ENCODE assay signal across 23 mouse cellular contexts in genomic region chr8:3546511-3546910, GRCm38 (mm10). TPM values are rescaled to one million over a fixed set of nuclear protein-coding genes. Genes with fewer than 3 reads are reported as not detected.
A peak's percentile ranks its signal among the peaks of the same experiment; 100 is the strongest.
DNase-seq lines count a peak whose midpoint lies in the region; ATAC-seq and TF ChIP-seq lines count a peak whose summit lies in the region.
"Had no signal": no experiment of that assay in that cellular context is flagged by ENCODE, and none has a peak within 500 bp of the region (broad histone marks: within the 10 kb centered on the region; RNA-seq: fewer than 3 reads in every experiment).

No protein-coding gene starts in this region.

- TF ChIP-seq CTCF in ES-Bruce4 (IDR thresholded peaks at IDR 0.05; ENCODE audit: low read depth, low read length): no peak

- H3K4me2 ChIP-seq in heart, embryonic 12.5 days: no peak overlapping the region
- H3K4me2 ChIP-seq: embryonic facial prominence, embryonic 12.5 days; forebrain, embryonic 13.5 days; forebrain, embryonic 15.5 days had no signal

- WGBS in heart, embryonic 12.5 days: 83% methylated on average over 2 of the region's 2 CpGs

- no peak for TF ChIP-seq POLR2A in ES-Bruce4 (IDR thresholded peaks at IDR 0.05; ENCODE audit: insufficient read depth, low read length)

- no peak overlapping the region for H3K9ac ChIP-seq in ES-Bruce4 (ENCODE audit: low read depth, poor library complexity, severe bottlenecking)
- H3K9ac ChIP-seq in heart, embryonic 12.5 days: no peak overlapping the region
- H3K9ac ChIP-seq: embryonic facial prominence, embryonic 12.5 days; forebrain, embryonic 13.5 days; forebrain, embryonic 15.5 days; forebrain, postnatal 0 days had no signal

- DNase-seq in ES-CJ7 (ENCODE audit: low read depth, low spot score): peak; percentile 84
- peak; percentile 77 for DNase-seq in R1 (ENCODE audit: low read depth, low spot score)
- DNase-seq in frontal cortex, adult 2 months (ENCODE audit: extremely low spot score in 1 of 2, low spot score in 1 of 2): no peak
- DNase-seq in urinary bladder, postnatal 25 days (ENCODE audit: low spot score): no peak
- DNase-seq: adrenal gland, adult 8-10 months; adrenal gland, postnatal 14 days; adrenal gland, postnatal 36 days; cerebellum, adult 11-12 months; cerebellum, adult 2 months; cerebellum, adult 9-10 months; cerebellum, postnatal 10 days; cerebellum, postnatal 25 days; forebrain, postnatal 0 days had no signal

- H3K27me3 ChIP-seq in ES-Bruce4 (ENCODE audit: control insufficient read depth, insufficient read depth, low read length, poor library complexity, severe bottlenecking): no peaks in the 10 kb centered on the region
- H3K27me3 ChIP-seq in heart, embryonic 12.5 days (replicated peaks): no peaks in the 10 kb centered on the region
- H3K27me3 ChIP-seq: embryonic facial prominence, embryonic 12.5 days; forebrain, embryonic 13.5 days; forebrain, embryonic 15.5 days; Patski had no signal

- peak overlapping the region; percentile 89 for H3K27ac ChIP-seq in ES-Bruce4 (ENCODE audit: insufficient read depth, low read length)
- no peak overlapping the region for H3K27ac ChIP-seq in heart, embryonic 12.5 days (ENCODE audit: poor library complexity, severe bottlenecking)
- H3K27ac ChIP-seq: embryonic facial prominence, embryonic 10.5 days; embryonic facial prominence, embryonic 12.5 days; forebrain, embryonic 13.5 days; forebrain, embryonic 15.5 days had no signal

- H3K36me3 ChIP-seq in ES-Bruce4 (ENCODE audit: control insufficient read depth, insufficient read depth, low read length, poor library complexity, severe bottlenecking): peaks cover 39% of the 10 kb centered on the region
- H3K36me3 ChIP-seq in heart, embryonic 12.5 days: peaks cover 38% of the 10 kb centered on the region

- no peak for ATAC-seq in heart, embryonic 12.5 days (ENCODE audit: insufficient number of reproducible peaks, low FRiP score)
- ATAC-seq: activated CD4-positive, CD25-positive, alpha-beta regulatory T cell, adult 4 months; forebrain, embryonic 13.5 days; forebrain, embryonic 15.5 days; forebrain, postnatal 0 days; Patski had no signal

- peaks cover 60% of the 10 kb centered on the region for H3K9me3 ChIP-seq in ES-Bruce4 (replicated peaks; ENCODE audit: control insufficient read depth, insufficient read depth, low read length, poor library complexity, severe bottlenecking)
- no peaks in the 10 kb centered on the region for H3K9me3 ChIP-seq in heart, embryonic 12.5 days (replicated peaks)
- H3K9me3 ChIP-seq: embryonic facial prominence, embryonic 10.5 days; embryonic facial prominence, embryonic 12.5 days; forebrain, embryonic 13.5 days; forebrain, embryonic 15.5 days; G1E had no signal

- TF ChIP-seq EP300 in ES-Bruce4 (IDR thresholded peaks at IDR 0.05; ENCODE audit: insufficient read depth, low read depth, low read length): no peak

- no peak overlapping the region for H3K4me3 ChIP-seq in ES-Bruce4 (ENCODE audit: low read depth, low read length)
- no peak overlapping the region for H3K4me3 ChIP-seq in heart, embryonic 12.5 days
- H3K4me3 ChIP-seq: embryonic facial prominence, embryonic 10.5 days; embryonic facial prominence, embryonic 12.5 days; forebrain, embryonic 13.5 days; forebrain, embryonic 15.5 days had no signal

- no peaks in the 10 kb centered on the region for H3K4me1 ChIP-seq in ES-Bruce4 (ENCODE audit: control insufficient read depth, insufficient read depth, low read length)
- H3K4me1 ChIP-seq in heart, embryonic 12.5 days (replicated peaks): no peaks in the 10 kb centered on the region
- H3K4me1 ChIP-seq: embryonic facial prominence, embryonic 10.5 days; embryonic facial prominence, embryonic 12.5 days; forebrain, embryonic 13.5 days; forebrain, embryonic 15.5 days had no signal

RNA-seq across cellular contexts. Expression of gene C330021F23Rik, which starts 21.3 kb away (rescaled TPM):
- 22.8 and 24.0 TPM in 2 replicates for polyA plus RNA-seq in ES-Bruce4 (2011; ENCODE audit: insufficient read depth, insufficient read length, low read depth, missing spikeins)
- 4.7 and 5.2 TPM in 2 replicates for polyA plus RNA-seq in heart, embryonic 12.5 days (2016; fragmentation: Nextera tagmentation; extraction: Ambion mirVana)
- 0.56 TPM in 1 of 2 replicates, not detected in the other for polyA plus RNA-seq in frontal cortex, adult 2 months (2012; rRNA removed)
- polyA plus RNA-seq: activated CD4-positive, CD25-positive, alpha-beta regulatory T cell, adult 4 months; C2C12; G1E had no signal

RNA-seq across cellular contexts. Expression of gene Pnpla6, which starts 31.3 kb away (rescaled TPM):
- polyA plus RNA-seq in ES-Bruce4 (2011; ENCODE audit: insufficient read depth, insufficient read length, low read depth, missing spikeins): 46.6 and 47.5 TPM in 2 replicates
- 21.7 and 23.4 TPM in 2 replicates for polyA plus RNA-seq in heart, embryonic 12.5 days (2016; fragmentation: Nextera tagmentation; extraction: Ambion mirVana)
- 65.5 and 79.6 TPM in 2 replicates for polyA plus RNA-seq in frontal cortex, adult 2 months (2012; rRNA removed)

RNA-seq across cellular contexts. Expression of gene Camsap3, which starts 40.6 kb away (rescaled TPM):
- 68.9 and 69.1 TPM in 2 replicates for polyA plus RNA-seq in ES-Bruce4 (2011; ENCODE audit: insufficient read depth, insufficient read length, low read depth, missing spikeins)
- 1.4 and 2.4 TPM in 2 replicates for polyA plus RNA-seq in heart, embryonic 12.5 days (2016; fragmentation: Nextera tagmentation; extraction: Ambion mirVana)
- 31.7 and 32.7 TPM in 2 replicates for polyA plus RNA-seq in frontal cortex, adult 2 months (2012; rRNA removed)
- polyA plus RNA-seq: activated CD4-positive, CD25-positive, alpha-beta regulatory T cell, adult 4 months; G1E had no signal

RNA-seq across cellular contexts. Expression of gene Mcoln1, which starts 46.3 kb away (rescaled TPM):
- polyA plus RNA-seq in ES-Bruce4 (2011; ENCODE audit: insufficient read depth, insufficient read length, low read depth, missing spikeins): 62.0 and 62.3 TPM in 2 replicates
- polyA plus RNA-seq in heart, embryonic 12.5 days (2016; fragmentation: Nextera tagmentation; extraction: Ambion mirVana): 52.7 and 53.5 TPM in 2 replicates
- 215 and 230 TPM in 2 replicates for polyA plus RNA-seq in frontal cortex, adult 2 months (2012; rRNA removed)

RNA-seq across cellular contexts. Expression of gene Zfp358, which starts 53.6 kb away (rescaled TPM):
- polyA plus RNA-seq in ES-Bruce4 (2011; ENCODE audit: insufficient read depth, insufficient read length, low read depth, missing spikeins): 15.5 and 17.7 TPM in 2 replicates
- 34.2 and 36.2 TPM in 2 replicates for polyA plus RNA-seq in heart, embryonic 12.5 days (2016; fragmentation: Nextera tagmentation; extraction: Ambion mirVana)
- polyA plus RNA-seq in frontal cortex, adult 2 months (2012; rRNA removed): 48.5 and 50.2 TPM in 2 replicates

Comparison
In these comparisons a context has a peak if more than half of its experiments do, and no peak if none do; other contexts are left out.
1. DNase-seq: peak in ES-CJ7 (single experiment) and R1 (single experiment); none in frontal cortex, adult 2 months (0 of 2) and urinary bladder, postnatal 25 days (single experiment).